25 mouse cellular contexts compared by ENCODE assay signal in genomic region chr14:13649865-13650264, GRCm38 (mm10). TPM values are rescaled to one million over a fixed set of nuclear protein-coding genes. Genes with fewer than 3 reads are reported as not detected.
"Had no signal": no experiment of that assay in that cellular context is flagged by ENCODE, and none has a peak within 500 bp of the region (broad histone marks: within the 10 kb centered on the region; RNA-seq: fewer than 3 reads in every experiment).

No protein-coding gene starts in this region.

- H3K27me3 ChIP-seq: lung, embryonic 15.5 days; megakaryocyte, embryonic 14.5 days; midbrain, embryonic 13.5 days; midbrain, embryonic 15.5 days; neural tube, embryonic 12.5 days; stomach, embryonic 15.5 days had no signal

- H3K9ac ChIP-seq: lung, embryonic 15.5 days; midbrain, embryonic 13.5 days; midbrain, embryonic 15.5 days; neural tube, embryonic 12.5 days; stomach, embryonic 15.5 days had no signal

- ATAC-seq: lung, postnatal 0 days; midbrain, embryonic 13.5 days; midbrain, embryonic 15.5 days had no signal

- H3K27ac ChIP-seq: lung, embryonic 15.5 days; macrophage; midbrain, embryonic 13.5 days; midbrain, embryonic 15.5 days; neural tube, embryonic 12.5 days; stomach, embryonic 15.5 days; stomach, postnatal 0 days had no signal

- H3K4me3 ChIP-seq: lung, embryonic 15.5 days; midbrain, embryonic 13.5 days; midbrain, embryonic 15.5 days; neural tube, embryonic 12.5 days; stomach, embryonic 15.5 days had no signal

- H3K4me2 ChIP-seq: lung, embryonic 15.5 days; midbrain, embryonic 11.5 days; midbrain, embryonic 13.5 days; midbrain, embryonic 15.5 days; neural tube, embryonic 12.5 days; stomach, embryonic 15.5 days had no signal

- H3K9me3 ChIP-seq: lung, embryonic 15.5 days; midbrain, embryonic 13.5 days; midbrain, embryonic 15.5 days; neural tube, embryonic 12.5 days; stomach, embryonic 15.5 days had no signal

- DNase-seq: lung, adult 2 months; lung, postnatal 14 days; lung, postnatal 36 days; right cerebral cortex, postnatal 14 days; thymus, adult 18-20 months; thymus, postnatal 25 days; thymus, postnatal 4 days had no signal

- H3K4me1 ChIP-seq: lung, embryonic 15.5 days; megakaryocyte, embryonic 14.5 days; neural tube, embryonic 12.5 days; stomach, embryonic 15.5 days had no signal

- H3K36me3 ChIP-seq: lung, embryonic 15.5 days; midbrain, embryonic 13.5 days; midbrain, embryonic 15.5 days; neural tube, embryonic 12.5 days; stomach, embryonic 15.5 days had no signal

RNA-seq across cellular contexts. Expression of gene Sntn, which starts 20.8 kb away (rescaled TPM):
- total RNA-seq: megakaryocyte progenitor cell, adult 5-6 weeks; midbrain, postnatal 0 days; monocyte, adult 5-6 weeks; neutrophil, adult 5-6 weeks had no signal
- polyA plus RNA-seq: macrophage; midbrain, embryonic 11.5 days; midbrain, embryonic 13.5 days; midbrain, embryonic 15.5 days; neural tube, embryonic 12.5 days; neural tube, embryonic 14.5 days; spleen, adult 2 months; stomach, embryonic 15.5 days; stomach, postnatal 0 days; testis, adult 2 months; urinary bladder, adult 2 months had no signal
